Mouse (Mus musculus): ENCODE measurements around the gene Bank1. TPM values are rescaled to one million over a fixed set of nuclear protein-coding genes. Genes with fewer than 3 reads are reported as not detected.

Bank1 gene
- polyA plus RNA-seq, 1 experiment: 1.4 TPM

DNA sequence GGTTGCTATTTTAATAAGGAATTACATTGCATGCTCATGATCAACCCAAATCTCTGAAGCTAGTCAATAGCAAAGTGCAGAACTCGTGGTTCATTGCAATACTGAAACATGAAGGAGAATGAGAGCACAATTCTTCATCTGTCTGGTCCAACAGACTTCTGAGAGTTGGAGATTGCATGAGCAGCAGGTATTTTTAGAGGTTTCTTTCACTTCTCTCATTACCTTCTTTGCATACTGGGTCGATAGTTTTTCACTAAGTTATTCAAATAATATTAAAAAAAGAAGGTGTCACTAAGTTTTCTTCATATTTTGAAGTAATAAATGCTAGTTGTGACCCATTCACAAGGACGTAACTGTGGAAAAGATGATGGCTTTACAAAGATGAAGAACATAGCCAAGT is 87.1 kb downstream of the Bank1 start:
- no peaks in the 10 kb centered on the region for H3K27me3 ChIP-seq (ENCODE audit: control insufficient read depth, insufficient read depth, low read length)
- no peak overlapping the region for H3K27ac ChIP-seq (ENCODE audit: control insufficient read depth, insufficient read depth, low read length)
- TF ChIP-seq CTCF (IDR thresholded peaks at IDR 0.05; ENCODE audit: borderline replicate concordance, control insufficient read depth, extremely low read depth, insufficient read depth, low read length, poor library complexity) (no peak), POLR2A (IDR thresholded peaks at IDR 0.05; ENCODE audit: control insufficient read depth, extremely low read depth, insufficient read depth, low read length, poor library complexity) (no peak)
- DNase-seq: no peak
- no peak overlapping the region for H3K4me3 ChIP-seq (ENCODE audit: control insufficient read depth, insufficient read depth, low read length)
- WGBS: 80% methylated on average over 3 of the region's 3 CpGs
- H3K36me3 ChIP-seq (ENCODE audit: control insufficient read depth, insufficient read depth, low read length): no peaks in the 10 kb centered on the region
- H3K4me1 ChIP-seq (replicated peaks; ENCODE audit: control insufficient read depth, insufficient read depth, low read length): no peaks in the 10 kb centered on the region

DNA sequence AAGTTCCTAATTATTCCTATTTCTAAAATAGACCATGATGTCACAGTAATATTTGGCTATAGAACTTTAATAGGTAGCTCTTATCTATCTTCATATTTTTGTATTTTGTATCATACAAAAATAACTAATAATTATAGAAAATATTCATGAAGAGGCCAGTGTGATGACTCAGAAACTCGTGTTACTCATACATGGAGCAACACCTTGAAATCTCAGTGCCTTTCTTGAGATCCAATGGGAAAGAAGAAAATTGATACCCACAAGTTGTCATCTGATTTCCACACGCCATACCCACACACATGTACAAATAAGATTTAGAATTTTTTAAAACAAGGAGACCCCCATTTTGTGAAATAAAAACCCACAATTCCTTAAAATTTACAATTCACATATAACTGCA is 92.4 kb downstream of the Bank1 start:
- H3K36me3 ChIP-seq (ENCODE audit: control insufficient read depth, insufficient read depth, low read length): no peaks in the 10 kb centered on the region
- 93% methylated on average over 2 of the region's 2 CpGs for WGBS
- no peaks in the 10 kb centered on the region for H3K27me3 ChIP-seq (ENCODE audit: control insufficient read depth, insufficient read depth, low read length)
- no peak for DNase-seq
- H3K4me3 ChIP-seq (ENCODE audit: control insufficient read depth, insufficient read depth, low read length): no peak overlapping the region
- no peak overlapping the region for H3K27ac ChIP-seq (ENCODE audit: control insufficient read depth, insufficient read depth, low read length)
- TF ChIP-seq POLR2A (IDR thresholded peaks at IDR 0.05; ENCODE audit: control insufficient read depth, extremely low read depth, insufficient read depth, low read length, poor library complexity) (no peak), CTCF (IDR thresholded peaks at IDR 0.05; ENCODE audit: borderline replicate concordance, control insufficient read depth, extremely low read depth, insufficient read depth, low read length, poor library complexity) (no peak)
- no peaks in the 10 kb centered on the region for H3K4me1 ChIP-seq (replicated peaks; ENCODE audit: control insufficient read depth, insufficient read depth, low read length)

DNA sequence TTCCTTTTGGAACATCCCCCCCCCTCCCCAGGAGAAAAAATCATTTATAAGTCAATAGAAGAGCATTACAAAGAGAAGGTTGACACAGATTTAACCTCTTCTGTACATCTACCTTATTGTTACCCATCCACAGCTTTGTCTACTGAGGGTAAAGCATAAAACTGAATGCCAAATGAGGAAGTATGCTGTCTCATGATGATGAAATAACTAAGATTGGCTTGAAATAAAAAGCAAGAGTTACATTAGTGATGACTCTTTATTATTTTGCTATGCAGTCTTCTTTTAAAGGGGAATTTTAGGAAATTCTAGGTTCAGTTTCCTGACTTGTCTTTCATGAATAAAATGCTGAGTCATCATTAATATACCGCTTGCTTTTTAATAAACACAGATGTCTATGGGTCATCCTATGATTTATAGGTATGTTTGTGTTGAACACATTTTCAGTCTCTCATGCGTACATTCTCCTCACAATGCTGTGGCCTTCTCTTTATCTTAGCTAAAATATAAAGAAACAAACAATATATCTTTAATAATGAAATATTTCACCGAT is 95.2 kb downstream of the Bank1 start:
- no peak for TF ChIP-seq CTCF (IDR thresholded peaks at IDR 0.05; ENCODE audit: borderline replicate concordance, control insufficient read depth, extremely low read depth, insufficient read depth, low read length, poor library complexity)
- TF ChIP-seq POLR2A (IDR thresholded peaks at IDR 0.05; ENCODE audit: control insufficient read depth, extremely low read depth, insufficient read depth, low read length, poor library complexity): no peak
- H3K4me1 ChIP-seq (replicated peaks; ENCODE audit: control insufficient read depth, insufficient read depth, low read length): no peaks in the 10 kb centered on the region
- 95% methylated on average over 3 of the region's 3 CpGs for WGBS
- no peak overlapping the region for H3K27ac ChIP-seq (ENCODE audit: control insufficient read depth, insufficient read depth, low read length)
- no peak for DNase-seq
- H3K27me3 ChIP-seq (ENCODE audit: control insufficient read depth, insufficient read depth, low read length): no peaks in the 10 kb centered on the region
- H3K4me3 ChIP-seq (ENCODE audit: control insufficient read depth, insufficient read depth, low read length): no peak overlapping the region
- H3K36me3 ChIP-seq (ENCODE audit: control insufficient read depth, insufficient read depth, low read length): no peaks in the 10 kb centered on the region

DNA sequence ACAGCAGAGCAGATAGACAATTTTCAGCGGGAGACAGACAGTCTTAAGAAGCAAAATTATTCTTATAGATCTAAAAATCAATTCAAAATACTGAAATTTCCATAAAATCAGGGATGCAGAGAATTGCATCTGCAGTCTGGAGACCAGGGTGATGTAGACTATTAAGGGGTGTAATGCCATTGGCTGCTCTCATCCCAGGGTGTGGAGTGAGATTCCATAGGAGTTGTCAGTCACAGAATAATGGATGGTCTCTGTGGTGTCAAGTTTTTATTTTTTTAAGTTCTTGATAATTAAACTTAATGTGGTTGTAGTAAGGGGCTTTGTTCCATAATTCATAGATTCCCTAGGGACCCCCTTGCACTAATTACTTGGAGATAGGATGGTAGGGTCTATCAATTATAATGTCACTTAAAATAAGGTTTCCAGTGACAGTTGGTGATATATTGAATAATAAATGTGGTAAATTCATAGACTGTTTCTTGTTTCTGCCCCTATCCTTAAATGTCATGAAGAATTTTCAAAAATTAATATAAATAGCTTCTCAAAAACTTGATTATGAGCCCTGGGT is 136.1 kb downstream of the Bank1 start:
- no peaks in the 10 kb centered on the region for H3K36me3 ChIP-seq (ENCODE audit: control insufficient read depth, insufficient read depth, low read length)
- no peaks in the 10 kb centered on the region for H3K27me3 ChIP-seq (ENCODE audit: control insufficient read depth, insufficient read depth, low read length)
- H3K4me3 ChIP-seq (ENCODE audit: control insufficient read depth, insufficient read depth, low read length): no peak overlapping the region
- DNase-seq: no peak
- no peaks in the 10 kb centered on the region for H3K4me1 ChIP-seq (replicated peaks; ENCODE audit: control insufficient read depth, insufficient read depth, low read length)
- TF ChIP-seq CTCF (IDR thresholded peaks at IDR 0.05; ENCODE audit: borderline replicate concordance, control insufficient read depth, extremely low read depth, insufficient read depth, low read length, poor library complexity) (no peak), POLR2A (IDR thresholded peaks at IDR 0.05; ENCODE audit: control insufficient read depth, extremely low read depth, insufficient read depth, low read length, poor library complexity) (no peak)
- WGBS: 100% methylated on average over 1 of the region's 1 CpGs
- no peak overlapping the region for H3K27ac ChIP-seq (ENCODE audit: control insufficient read depth, insufficient read depth, low read length)

DNA sequence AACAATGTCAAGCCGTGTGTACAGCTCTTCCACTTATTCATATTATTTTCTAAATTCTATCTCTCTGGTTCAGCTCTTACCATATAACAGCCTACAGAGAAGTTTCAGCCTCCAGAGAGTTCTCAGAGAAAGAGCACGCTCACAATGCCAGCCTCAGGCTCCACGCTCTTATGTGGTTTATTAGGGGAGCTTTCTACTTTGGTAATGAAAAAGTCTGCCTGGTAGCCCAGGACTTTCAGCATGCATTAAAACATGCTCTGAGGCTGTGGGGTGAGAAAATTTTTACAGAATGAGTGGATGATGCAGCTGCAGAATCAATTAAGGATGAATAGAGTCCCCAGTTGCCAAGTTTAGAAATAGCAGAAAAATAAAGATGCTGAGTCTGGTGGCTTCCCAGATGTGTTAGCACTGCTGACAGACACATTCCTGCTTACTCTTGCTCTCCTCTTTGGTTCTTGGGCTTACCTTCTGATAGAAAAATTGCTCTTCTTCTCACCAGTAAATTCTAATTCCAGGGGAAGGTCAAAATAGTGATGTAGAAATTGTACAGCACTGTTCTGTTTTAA is 139.2 kb downstream of the Bank1 start:
- H3K27ac ChIP-seq (ENCODE audit: control insufficient read depth, insufficient read depth, low read length): no peak overlapping the region
- WGBS: 90% methylated on average over 3 of the region's 3 CpGs
- H3K4me3 ChIP-seq (ENCODE audit: control insufficient read depth, insufficient read depth, low read length): no peak overlapping the region
- no peaks in the 10 kb centered on the region for H3K4me1 ChIP-seq (replicated peaks; ENCODE audit: control insufficient read depth, insufficient read depth, low read length)
- no peak for TF ChIP-seq POLR2A (IDR thresholded peaks at IDR 0.05; ENCODE audit: control insufficient read depth, extremely low read depth, insufficient read depth, low read length, poor library complexity)
- TF ChIP-seq CTCF (IDR thresholded peaks at IDR 0.05; ENCODE audit: borderline replicate concordance, control insufficient read depth, extremely low read depth, insufficient read depth, low read length, poor library complexity): no peak
- H3K36me3 ChIP-seq (ENCODE audit: control insufficient read depth, insufficient read depth, low read length): no peaks in the 10 kb centered on the region
- DNase-seq: no peak
- H3K27me3 ChIP-seq (ENCODE audit: control insufficient read depth, insufficient read depth, low read length): no peaks in the 10 kb centered on the region

DNA sequence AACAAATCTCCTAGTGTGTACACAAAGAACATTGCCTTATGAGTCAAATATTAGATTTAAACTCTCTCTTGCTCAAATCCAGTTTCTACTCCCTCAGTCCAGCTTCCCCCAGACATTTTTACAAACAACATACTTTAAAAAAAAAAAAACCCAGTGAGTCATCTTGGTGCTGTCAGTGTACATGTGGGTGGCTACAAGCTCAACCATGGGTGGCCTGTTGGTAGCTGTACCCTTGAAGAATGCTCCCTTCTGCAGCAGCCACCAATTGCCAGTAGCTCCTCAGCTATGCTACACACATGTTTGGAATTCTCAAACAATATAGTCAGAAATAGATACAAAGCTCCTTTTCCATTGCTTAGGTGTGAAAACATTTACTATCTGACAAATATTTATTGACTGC is 154.2 kb downstream of the Bank1 start:
- DNase-seq: no peak
- H3K36me3 ChIP-seq (ENCODE audit: control insufficient read depth, insufficient read depth, low read length): no peaks in the 10 kb centered on the region
- no peaks in the 10 kb centered on the region for H3K27me3 ChIP-seq (ENCODE audit: control insufficient read depth, insufficient read depth, low read length)
- no peak for TF ChIP-seq POLR2A (IDR thresholded peaks at IDR 0.05; ENCODE audit: control insufficient read depth, extremely low read depth, insufficient read depth, low read length, poor library complexity)
- TF ChIP-seq CTCF (IDR thresholded peaks at IDR 0.05; ENCODE audit: borderline replicate concordance, control insufficient read depth, extremely low read depth, insufficient read depth, low read length, poor library complexity): no peak
- H3K4me1 ChIP-seq (replicated peaks; ENCODE audit: control insufficient read depth, insufficient read depth, low read length): no peaks in the 10 kb centered on the region
- no peak overlapping the region for H3K27ac ChIP-seq (ENCODE audit: control insufficient read depth, insufficient read depth, low read length)
- no peak overlapping the region for H3K4me3 ChIP-seq (ENCODE audit: control insufficient read depth, insufficient read depth, low read length)
